Mouse (Mus musculus) left cerebral cortex, postnatal 36 days (tissue): Measurements from ENCODE around the gene 1700012B07Rik. TPM values are rescaled to one million over a fixed set of nuclear protein-coding genes. Genes with fewer than 3 reads are reported as not detected.
A peak's percentile ranks its signal among the peaks of the same experiment; 100 is the strongest.

Experiments
- DNase-seq, 2 experiments: peaks; one replicate each; pipeline ENCODE4 v3.0.0; 2021 to 2022; ENCODE audit warnings: low spot score in 2 of 2, mixed read lengths in 1 of 2
- intact Hi-C: fragments of 180-260 bp; cut with DNase I; formaldehyde crosslinking; loops from one replicate; pipeline ENCODE4 v1.15.1; 2025
- total RNA-seq, 2 experiments: library from RNA; stranded (reverse); gene quantifications; 2 replicates each; pipeline ENCODE4 v1.2.3; 2021

1700012B07Rik gene
- total RNA-seq, result not detected

DNA sequence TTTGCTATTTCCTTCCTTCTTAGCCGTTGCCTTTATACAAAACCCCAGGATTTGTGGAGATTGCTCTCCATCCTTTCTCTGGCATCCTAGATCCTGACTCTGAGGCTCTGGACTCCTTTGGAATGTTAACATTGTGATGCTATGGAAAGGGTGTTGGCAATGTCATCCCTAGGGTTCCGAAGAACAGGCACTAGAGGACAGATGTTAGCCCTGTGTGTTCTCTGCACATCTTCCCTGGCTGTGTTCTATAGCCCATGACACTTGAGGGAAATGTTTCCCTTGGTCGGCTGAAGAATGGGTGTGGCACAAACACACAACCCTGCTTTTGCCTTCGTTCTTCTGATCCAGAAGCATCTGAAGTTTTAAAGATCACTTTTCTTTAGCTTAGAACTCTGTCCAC lies at the start of gene 1700012B07Rik:
TSS of gene 1700012B07Rik (minus strand) at position 101 of the 400 bp plus-strand sequence.
- DNase-seq, result no peak
- intact Hi-C loops, result no loop called here

GRCm38 (mm10) chr11:109876767-109877166 lies 48.9 kb upstream of the 1700012B07Rik start:
- DNase-seq, result no peak
- intact Hi-C loops, result no loop called here

- intact Hi-C loops, result loop anchor here (2.0 kb wide), 1 partner anchor 395 kb away; no protein-coding TSS in a partner anchor
- DNase-seq, result no peak
Measured at GRCm38 (mm10) chr11:109875834-109876233, 48.0 kb upstream of the 1700012B07Rik start.

DNA sequence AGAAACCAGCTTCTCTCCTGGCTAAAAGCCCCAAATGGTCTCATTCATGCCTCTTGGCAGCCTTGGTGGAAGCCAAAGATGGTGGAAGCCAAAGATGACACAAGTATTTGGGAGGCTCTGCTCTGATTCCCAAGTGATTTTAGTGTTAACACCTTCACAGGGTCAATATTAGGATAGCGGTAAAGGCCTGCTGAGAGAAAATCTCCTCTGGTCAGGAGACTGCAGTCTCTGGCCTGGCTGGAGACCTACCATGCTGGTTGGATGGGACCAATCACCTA lies 47.6 kb upstream of the 1700012B07Rik start:
- DNase-seq, result no peak
- intact Hi-C loops, result loop anchor here (2.0 kb wide), 1 partner anchor 395 kb away; no protein-coding TSS in a partner anchor

DNA sequence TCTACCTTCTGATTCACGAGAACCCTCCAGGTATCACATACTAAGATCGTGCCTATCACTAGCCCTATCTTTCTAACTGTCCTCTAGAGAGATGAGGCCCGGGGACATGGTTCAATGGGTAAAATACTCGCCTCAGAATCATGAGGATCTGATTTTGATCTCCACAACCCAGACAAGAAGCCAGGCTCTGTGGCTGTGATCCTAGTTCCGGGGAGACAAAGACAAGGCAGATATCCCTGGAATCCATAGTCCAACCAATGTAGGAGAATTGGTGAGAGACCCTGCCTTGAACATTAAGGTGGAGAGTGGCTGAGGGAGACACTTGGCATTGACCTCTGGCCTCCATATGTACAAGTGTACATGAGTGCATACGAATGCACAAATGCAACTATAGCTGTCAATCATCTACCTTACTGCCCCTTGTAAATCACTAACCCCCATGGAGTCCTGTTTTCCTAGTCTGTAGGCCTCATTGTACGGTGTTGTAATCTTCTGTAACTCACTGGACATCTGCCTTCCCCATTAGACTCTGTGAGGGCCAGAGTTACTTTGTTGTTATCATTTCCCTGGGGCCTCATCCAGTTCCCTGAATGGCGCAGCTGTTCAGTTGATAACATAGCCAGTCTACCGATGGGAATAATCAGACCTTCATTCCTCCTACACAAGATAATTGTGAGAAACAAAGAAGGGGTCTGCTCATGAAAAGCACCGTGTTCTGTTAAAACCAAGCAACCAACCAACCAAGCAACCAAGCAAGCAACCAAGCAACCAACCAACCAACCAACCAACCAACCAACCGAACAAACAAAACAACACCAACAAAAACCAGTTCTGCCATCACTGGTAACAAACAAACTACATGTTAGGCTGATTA lies 47.0 kb upstream of the 1700012B07Rik start:
- intact Hi-C loops, result loop anchor here (2.0 to 5.0 kb wide), 2 partner anchors 237 to 396 kb away; no protein-coding TSS in a partner anchor
- no peak for DNase-seq

GRCm38 (mm10) chr11:109873852-109874610 lies 46.2 kb upstream of the 1700012B07Rik start:
- intact Hi-C loops, result loop anchor here (2.0 to 5.0 kb wide), 2 partner anchors 238 to 397 kb away; no protein-coding TSS in a partner anchor
- DNase-seq, result no peak

- intact Hi-C loops, result loop anchor here (5.0 kb wide), 1 partner anchor 239 kb away; no protein-coding TSS in a partner anchor
- no peak for DNase-seq
Measured at GRCm38 (mm10) chr11:109873161-109873775, 45.4 kb upstream of the 1700012B07Rik start.

GRCm38 (mm10) chr11:109872674-109873073 lies 44.8 kb upstream of the 1700012B07Rik start:
- DNase-seq, result no peak
- intact Hi-C loops, result loop anchor here (5.0 kb wide), 1 partner anchor 240 kb away; no protein-coding TSS in a partner anchor

DNA sequence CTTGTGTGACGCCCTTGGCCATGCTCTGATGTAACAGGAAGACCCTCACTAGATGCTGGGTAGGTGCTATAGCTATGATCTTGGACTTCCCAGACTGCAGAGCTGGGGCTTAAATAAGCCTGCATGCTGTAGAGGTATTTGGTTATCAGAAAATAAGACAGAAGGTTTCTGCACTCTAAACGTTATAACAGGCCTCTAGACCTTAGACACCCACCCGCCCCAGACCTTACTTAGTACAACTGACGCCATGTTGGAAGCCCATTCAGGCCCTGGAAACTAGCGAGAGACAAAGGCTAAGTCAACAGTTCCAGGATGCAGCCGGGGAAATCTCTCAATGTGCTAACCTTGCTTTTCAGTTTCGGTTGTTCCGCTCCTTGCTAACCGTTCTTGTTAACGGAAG lies 44.2 kb upstream of the 1700012B07Rik start:
- intact Hi-C loops, result loop anchor here (5.0 kb wide), 1 partner anchor 240 kb away; no protein-coding TSS in a partner anchor
- no peak for DNase-seq

GRCm38 (mm10) chr11:109867861-109868260 lies 40.0 kb upstream of the 1700012B07Rik start:
- no peak for DNase-seq
- intact Hi-C loops, result loop anchor here (10.0 kb wide), 2 partner anchors 423 to 553 kb away; no protein-coding TSS in a partner anchor

DNA sequence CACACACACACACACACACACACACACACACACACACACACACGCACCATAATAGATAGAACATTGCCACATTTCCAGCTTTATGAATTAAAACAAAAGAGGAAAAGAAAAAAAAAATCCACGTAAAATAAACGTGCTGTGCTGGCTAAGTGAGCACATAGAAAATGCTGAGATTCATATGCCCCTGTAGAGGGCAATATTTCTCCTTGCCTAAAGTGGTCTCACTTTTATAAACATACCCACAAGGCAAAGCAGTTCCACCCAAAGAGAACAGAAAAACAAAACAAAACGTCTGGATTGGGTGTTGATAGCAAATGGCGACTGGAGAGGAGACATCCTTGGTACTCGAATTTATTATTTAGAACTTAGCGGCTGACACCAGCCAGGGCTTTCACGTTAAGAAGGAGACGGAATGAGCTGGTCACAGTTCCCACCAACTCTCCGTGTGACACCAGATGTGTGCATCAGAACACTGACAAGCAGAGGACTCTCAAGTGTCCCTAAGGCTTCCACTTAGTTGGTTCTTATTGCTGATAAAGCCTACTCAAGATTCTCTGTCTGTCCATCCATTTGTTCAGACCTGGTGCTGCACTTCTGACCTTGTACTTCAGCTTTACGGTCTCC lies 38.8 kb upstream of the 1700012B07Rik start:
- intact Hi-C loops, result loop anchor here (10.0 kb wide), 2 partner anchors 422 to 552 kb away; no protein-coding TSS in a partner anchor
- DNase-seq, result no peak

DNA sequence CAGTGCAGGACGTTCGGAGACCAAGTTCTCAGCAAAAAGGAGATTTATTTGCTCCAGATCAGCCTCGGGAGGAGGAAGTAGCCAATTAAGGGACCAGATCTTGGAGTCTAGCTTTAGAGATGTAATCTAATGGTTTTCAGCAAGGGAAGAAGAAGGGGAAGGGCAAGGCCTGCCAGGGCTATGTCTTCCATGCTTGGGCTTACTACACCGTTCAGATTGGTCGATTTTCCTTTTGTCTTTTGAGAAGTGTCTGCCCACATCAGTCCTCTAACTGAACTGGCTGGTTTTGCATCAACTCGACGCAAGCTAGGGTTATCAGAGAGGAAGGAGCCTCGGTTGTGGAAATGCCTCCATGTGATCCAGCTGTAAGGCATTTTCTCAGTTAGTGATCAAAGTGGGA lies 37.7 kb upstream of the 1700012B07Rik start:
- DNase-seq, result no peak
- intact Hi-C loops, result loop anchor here (10.0 kb wide), 2 partner anchors 421 to 551 kb away; no protein-coding TSS in a partner anchor

DNA sequence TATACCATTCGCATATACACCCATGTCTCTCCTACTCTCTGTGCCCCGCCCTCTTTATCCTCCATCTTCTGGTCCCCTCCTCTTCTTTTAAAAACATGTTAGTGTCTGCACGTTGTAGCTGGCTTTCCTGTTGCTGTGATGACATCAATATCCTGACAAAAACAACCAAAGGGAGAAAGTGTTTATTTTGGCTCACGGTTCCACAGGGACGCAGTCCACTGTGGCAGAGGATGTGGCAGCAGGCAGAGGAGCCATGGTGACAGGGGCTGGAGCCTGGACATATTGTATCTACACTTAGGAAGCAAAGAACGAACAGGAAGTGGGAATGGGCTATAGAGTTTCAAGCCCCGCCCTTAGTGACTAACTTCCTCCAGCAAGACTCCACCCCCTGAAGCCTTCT lies 36.1 kb upstream of the 1700012B07Rik start:
- intact Hi-C loops, result loop anchor here (10.0 kb wide), 2 partner anchors 419 to 549 kb away; no protein-coding TSS in a partner anchor

DNA sequence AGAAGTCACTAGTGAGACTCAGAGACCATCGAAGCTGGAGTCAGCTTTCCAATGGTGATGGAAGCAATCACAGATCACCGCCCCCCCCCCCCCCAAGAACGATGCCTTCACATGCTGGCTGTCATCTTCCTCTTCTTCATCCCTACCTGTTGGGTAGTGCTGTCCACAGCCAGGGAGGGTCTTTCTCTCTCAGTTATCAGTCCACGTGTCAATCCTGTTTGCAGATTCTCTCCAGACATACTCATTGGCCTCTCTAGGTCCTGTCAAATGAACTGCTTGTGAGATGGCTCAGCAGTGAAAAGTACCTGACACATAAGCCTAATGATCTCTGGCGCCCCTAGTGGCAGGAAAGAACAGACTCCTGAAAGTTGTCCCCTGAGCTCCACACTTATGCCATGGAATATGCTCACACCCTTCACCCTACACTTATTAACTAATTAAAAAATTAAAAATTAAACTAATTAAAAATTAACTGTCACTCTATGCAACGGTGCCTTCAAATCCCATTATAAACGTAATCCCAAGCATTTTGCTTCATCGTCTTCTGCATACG lies 35.4 kb upstream of the 1700012B07Rik start:
- intact Hi-C loops, result loop anchor here (10.0 kb wide), 2 partner anchors 418 to 548 kb away; no protein-coding TSS in a partner anchor

More for the DNA sequence above, 36.1 kb upstream of the 1700012B07Rik start:
- no peak for DNase-seq

GRCm38 (mm10) chr11:109860508-109860907 lies 32.7 kb upstream of the 1700012B07Rik start:
- intact Hi-C loops, result loop anchor here (2.0 to 10.0 kb wide), 3 partner anchors 190 to 546 kb away; no protein-coding TSS in a partner anchor
- peak; percentile 82 to 91 for DNase-seq

More for the DNA sequence above, 35.4 kb upstream of the 1700012B07Rik start:
- peak; percentile 11 to 28 for DNase-seq

DNA sequence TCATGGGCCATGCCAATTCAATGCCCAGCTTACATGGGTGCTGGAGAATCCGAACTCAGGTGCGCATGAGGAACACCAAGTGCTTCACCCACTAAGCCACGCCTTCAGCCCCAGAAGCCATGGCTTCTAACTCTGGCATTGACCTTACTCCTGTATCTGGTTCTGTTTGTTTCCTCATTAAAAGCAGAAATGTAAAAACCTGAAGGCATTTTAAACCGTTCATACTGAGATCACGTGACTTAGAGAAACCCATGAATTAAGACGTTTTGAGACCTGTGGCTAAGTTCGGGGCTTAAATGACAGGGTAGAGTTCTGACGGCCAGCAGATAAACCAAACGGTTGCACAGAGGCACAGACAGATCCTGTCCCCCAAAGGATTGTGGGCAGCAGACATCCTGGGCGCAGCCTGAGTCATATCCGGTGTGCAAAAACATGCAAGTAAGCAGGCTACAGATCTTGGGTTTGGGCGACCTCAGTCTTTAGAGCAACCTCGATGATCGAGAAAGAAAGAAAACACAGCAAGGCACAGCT lies 32.2 kb upstream of the 1700012B07Rik start:
- peak in 1 of 2 experiments; percentile 18 for DNase-seq
- intact Hi-C loops, result loop anchor here (2.0 to 10.0 kb wide), 3 partner anchors 189 to 545 kb away; no protein-coding TSS in a partner anchor

DNA sequence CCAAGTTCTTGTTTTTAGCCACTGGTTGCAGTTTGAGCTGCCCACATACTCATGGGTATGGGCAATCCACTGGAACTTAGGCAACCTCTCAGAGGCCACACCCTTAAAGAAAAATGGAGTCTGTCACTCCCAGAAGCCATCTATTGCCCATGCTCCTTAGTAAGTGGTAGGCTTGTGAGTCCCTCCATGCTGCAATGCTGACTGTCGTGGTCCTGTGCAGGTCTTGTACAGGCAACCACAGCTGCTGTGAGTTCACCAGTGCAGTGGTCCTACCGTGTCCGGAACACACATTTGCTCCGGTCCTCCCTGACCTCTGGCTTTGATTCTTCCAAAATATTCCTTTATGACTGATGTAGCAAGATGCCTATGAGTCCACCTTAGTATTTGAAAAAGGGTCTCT lies 31.6 kb upstream of the 1700012B07Rik start:
- no peak for DNase-seq
- intact Hi-C loops, result no loop called here

DNA sequence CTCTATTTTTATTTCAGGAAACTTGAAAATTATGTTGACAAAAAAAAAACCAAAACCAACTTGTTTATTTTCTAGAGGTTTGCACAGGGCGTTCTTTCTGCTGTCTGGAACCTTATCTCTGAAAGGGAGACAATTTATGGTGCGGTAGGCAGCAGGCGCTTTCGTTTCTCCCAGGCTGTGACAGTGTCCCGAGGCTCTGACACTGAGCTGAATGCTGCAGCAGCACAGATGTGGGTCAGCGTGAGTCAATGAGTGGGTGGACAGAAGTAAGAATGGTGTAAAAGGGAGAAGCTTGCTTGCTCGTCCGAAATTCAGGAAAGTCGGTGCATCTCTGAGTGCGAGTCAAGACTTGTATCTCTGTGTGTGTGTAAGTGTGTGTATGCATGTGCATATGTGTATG lies 29.2 kb upstream of the 1700012B07Rik start:
- intact Hi-C loops, result no loop called here
- DNase-seq, result no peak
